Mouse (Mus musculus) cerebellum, adult 11 months (tissue): Measurements from ENCODE around the gene Igflr1.

Experiments
- DNase-seq: peaks from one replicate; pipeline ENCODE4 v3.0.0; 2022

Igflr1 gene

DNA sequence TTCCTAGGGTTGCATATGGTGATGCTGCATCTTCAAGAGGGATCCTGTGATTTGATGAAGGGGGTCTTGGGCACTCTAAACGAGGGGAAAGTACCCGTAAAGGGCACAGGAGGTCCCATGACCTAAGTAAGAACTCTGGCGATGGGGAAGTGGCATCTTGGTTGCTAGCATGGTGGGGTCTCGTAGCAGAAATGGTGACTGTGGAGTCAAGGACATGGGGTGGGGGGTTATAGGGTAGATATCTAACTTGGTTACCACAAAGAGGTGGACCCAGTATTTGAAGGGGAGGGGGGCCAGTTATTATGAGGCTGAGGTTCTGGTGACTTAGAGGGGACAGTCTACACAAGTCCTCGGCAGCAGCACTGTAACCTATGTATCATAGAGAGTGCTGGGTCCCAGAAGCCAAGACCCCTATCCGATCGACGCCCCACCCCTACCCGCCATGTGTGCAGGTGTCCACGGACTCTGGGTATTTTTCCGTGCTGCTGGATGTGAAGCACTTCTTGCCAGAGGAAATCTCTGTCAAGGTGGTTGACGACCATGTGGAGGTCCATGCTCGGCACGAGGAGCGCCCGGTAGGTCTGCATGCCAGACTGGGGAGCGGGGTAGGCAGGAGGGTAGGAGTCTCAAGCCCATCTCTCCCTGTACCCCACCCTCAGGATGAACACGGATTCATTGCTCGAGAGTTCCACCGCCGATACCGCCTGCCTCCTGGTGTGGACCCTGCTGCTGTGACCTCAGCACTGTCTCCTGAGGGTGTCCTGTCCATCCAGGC lies 11.2 kb upstream of the Igflr1 start:
- DNase-seq = no peak

DNA sequence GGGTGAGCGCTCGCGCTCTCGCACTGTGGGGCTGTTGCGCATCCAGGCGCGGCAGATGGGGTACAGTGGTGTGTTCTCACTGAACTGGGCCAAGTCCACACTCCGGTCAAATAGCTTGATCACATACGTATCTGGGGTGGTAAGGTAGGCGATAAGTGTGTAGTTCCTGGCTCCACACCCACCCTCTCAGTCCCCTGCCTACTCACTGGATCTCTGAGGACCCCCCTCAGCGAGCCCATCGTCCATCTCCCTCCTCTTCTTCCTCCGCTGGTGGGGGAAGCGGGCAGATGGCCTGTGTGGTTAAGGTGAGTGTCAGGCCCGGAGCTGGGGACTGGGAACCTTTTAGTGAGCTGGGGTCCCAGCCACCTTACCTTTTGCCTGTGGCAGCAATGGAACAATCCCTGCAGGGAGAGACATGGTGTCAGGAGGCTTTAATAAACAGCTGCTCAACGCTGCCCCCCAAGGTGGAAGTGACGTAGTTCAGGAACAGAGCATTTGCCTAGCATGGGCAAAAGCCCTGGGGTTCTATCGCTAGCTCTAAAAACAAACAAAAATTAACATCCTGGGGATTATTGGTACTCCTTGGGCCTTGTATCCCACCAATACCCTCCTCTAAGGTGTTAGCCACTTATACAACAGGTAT lies 8.2 kb upstream of the Igflr1 start:
- DNase-seq = no peak

DNA sequence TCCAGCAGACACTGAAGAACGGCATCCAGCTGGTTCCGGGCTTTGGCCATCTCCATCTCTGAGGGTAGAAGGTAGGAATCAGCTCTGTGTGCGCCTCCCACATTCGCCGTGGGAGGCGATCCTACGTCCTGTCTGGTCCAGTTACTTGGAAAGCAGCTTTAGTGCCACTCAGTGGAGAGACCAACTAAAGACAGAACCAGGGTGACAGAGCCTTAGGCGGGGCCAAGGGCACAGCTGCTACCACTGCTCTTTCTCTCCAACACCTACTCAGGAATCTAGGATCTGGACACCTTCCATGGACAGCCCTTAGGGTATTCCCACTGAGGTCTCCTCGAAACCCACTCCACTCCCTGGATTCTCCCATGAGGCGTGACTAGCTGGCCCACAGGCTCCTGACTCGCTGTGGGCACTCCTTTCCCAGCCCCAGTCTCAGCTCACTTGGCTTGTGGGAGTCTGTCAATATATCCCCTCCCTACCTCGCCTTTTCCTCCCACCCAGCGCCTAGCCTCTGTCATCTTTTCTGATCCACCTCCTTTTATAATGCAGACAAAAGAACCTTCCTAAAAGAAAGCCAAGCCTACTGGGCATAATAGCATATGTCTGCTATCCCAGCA lies 7.2 kb upstream of the Igflr1 start:
- no peak for DNase-seq

DNA sequence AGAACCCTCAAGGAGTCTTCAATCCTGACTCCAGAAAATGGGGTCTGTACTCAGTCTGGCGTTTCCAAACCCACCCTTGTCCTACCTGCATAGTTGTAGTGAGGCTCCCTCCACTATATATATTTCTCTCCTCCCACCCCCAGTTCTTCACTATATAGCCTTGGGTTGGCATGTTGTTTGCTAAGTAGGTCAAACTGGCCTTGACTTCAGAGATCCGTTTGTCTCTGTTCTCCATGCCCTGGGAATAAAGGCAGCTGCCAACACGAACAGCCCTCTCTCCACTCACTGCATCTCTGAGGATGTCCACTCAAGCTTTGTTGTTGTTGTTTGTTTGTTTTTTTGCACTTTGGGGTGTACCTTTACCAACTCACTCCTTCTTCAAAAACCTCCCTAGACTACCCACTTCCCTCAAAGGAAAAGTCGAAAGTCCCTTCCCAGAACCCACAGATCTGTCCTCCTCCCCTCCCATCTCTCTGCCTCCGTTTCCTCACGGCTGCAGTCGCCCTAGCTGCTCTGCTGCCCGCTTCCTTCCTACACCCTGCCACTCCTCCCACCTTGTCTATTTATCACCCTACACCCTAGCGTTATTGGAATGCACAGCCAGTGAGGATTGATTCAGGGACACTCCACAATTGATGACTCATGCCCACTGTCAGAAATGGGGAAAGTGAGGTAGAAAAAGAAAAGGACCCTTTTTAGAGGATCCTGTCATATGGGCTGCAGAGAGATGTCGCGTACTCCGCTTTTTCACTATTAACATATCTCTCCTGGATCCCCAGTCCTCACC lies 6.4 kb upstream of the Igflr1 start:
- no peak for DNase-seq

DNA sequence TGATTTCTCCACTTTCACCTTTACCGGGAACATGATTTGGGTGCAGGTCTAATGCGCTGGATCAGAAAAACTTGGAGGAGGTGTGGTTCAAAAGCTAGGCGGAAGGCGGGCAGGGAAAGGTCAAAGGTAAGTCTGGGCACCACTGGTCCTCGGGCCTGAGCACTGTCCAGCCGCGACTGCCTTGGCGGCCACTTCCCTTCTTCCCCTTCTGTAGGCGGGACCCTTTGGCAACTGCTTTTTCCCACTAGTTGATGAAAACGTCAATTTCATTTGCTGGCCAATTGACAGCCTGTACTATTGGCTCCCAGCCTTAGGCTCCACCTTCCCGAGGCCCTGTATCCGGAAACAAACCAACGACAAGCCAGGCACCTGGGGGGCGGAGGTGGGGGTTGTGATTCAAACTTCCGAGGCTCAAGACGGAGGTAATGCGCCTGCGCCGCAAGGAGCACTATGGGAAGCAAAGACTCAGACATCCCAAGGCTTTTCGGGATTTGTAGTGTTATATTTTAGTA lies 5.7 kb upstream of the Igflr1 start, which contains the start of gene Lin37:
Lin37 (minus strand) TSS at position 396 of the 512 bp plus-strand sequence.
- peak; percentile 99 for DNase-seq

DNA sequence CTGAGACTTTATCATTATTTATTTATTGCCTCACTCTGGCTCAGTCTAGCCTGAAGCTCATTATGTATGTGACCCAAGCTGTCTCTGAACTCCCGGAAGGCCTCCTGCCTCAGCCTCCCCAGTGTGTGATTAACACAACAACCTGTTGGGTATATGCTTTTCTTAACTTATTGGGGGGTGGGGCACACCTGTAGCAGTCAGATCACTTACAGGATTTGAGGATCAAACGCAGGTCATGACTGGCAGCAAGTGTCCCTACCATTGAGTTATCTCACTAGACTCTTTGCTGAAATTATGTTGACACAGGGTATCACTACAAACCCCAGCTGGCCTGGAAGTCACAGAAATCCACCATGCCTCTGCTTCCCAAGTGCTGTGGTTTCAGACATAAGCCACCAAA lies 4.9 kb upstream of the Igflr1 start:
- DNase-seq = no peak

DNA sequence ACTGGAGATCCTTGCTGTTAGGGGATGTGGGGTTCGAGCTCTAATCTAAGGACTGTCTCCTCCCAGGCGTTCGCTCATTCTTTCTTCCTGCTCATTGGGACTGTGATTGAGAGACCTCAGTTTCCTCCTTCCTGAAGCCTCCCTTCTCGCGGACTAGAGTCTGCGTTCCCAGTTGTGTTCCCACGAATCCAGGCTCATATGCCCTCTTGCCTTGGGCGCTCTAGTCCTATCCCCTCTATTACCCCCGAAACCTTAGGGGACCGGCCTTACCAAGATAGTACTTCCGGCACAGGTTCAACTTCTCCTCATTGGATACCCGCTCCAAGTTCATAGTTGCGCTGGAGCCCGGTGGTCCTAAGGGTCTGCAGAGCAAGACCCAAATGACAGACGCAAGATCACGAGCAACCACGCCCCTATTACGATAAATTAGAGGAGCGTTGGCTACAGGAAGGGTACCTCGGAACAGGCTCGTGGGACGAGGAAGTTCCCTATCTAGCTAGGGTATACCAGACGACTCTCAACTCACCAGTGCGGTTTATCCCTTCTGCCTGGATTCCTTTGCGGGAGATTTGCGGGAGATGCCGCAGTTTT lies 2.6 kb upstream of the Igflr1 start:
- peak; percentile 58 for DNase-seq

DNA sequence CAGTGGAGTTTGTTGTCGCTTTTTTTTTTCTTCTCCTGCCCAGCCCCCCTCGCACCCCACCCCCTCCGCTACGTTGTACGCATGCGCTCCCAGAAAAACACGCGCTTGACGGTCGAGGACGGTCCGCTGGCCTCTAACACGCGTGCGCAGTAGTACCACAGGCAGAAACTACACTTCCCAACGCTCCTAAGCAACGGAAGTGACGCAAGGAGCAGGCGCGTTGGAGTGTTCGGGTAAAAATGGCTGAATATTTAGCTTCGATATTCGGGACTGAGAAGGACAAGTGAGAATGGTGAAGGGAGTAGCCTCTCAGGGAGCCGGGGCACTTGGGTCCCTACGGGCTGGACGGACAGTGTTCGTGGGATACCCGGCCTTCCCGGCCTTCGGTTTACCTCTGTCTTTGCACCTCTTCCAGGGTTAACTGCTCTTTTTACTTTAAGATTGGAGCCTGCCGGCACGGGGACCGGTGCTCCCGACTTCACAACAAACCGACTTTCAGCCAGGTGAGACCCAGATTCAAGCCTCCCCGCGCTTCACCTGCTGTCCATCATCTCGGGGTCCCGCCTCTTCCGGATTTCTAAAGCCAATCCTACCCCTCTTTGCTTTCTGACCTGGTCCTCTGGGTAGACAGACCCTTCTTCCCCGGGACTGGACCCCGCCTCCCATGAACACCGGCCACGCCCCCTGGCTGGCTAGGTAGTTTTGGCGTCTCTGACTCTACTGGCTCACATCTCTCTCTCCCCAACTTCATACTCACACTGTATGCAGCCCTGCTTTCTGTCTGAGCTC lies 1.9 kb upstream of the Igflr1 start, which contains the start of the genes U2af1l4, Gm49396 and Psenen:
U2af1l4 (plus strand) TSS at position 185 of the 789 bp plus-strand sequence.
Gm49396 (plus strand) TSS at position 228 of the 789 bp plus-strand sequence.
Psenen (minus strand) TSS at position 511 of the 789 bp plus-strand sequence.
- peak; percentile 94 for DNase-seq

DNA sequence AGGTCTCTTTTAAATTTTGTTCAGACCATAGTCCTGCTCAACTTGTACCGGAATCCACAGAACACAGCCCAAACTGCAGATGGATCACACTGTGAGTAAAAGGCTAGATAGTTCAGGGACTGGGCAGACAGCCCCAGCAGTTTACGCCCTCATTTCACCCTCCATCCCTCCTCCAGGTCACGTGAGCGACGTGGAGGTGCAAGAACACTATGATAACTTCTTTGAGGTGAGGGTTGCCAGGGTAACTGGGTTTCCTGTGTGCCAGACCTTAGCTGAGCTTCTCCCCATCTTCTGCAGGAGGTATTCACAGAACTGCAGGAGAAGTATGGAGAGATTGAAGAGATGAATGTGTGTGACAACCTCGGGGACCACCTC lies 1.3 kb upstream of the Igflr1 start:
- DNase-seq = no peak

DNA sequence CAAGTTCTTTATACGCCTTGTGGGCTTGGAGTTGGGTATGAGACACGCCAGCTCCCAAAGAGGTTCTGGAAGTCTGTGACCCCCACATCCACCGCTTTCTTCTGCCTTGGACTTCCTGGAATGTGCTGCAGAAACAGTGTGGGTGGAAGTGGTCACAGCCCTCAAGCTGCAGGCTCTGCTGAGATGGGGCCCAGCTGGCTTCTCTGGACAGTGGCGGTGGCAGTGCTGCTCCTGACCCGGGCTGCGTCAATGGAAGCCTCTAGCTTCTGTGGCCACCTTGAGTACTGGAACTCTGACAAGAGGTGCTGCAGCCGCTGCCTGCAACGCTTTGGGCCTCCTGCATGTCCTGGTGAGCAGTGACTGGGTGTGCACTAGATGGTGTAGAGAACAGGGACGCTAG lies 806 bp downstream of the Igflr1 start:
- DNase-seq = no peak

DNA sequence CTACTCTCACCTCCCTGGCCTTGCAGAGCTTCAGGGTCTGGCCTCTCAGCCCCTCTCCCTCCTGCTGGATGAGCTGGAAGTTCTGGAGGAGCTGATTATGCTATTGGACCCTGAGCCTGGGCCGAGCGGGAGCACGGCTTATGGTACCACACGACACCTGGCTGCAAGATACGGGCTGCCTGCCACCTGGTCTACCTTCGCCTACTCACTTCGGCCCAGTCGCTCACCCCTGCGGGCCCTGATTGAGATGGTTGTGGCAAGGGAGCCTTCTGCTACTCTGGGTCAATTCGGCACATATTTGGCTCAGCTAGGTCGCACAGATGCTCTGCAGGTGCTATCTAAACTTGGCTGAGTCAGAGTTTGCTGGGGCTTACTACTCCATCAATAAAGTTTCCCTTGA lies 2.3 kb downstream of the Igflr1 start:
- no peak for DNase-seq

DNA sequence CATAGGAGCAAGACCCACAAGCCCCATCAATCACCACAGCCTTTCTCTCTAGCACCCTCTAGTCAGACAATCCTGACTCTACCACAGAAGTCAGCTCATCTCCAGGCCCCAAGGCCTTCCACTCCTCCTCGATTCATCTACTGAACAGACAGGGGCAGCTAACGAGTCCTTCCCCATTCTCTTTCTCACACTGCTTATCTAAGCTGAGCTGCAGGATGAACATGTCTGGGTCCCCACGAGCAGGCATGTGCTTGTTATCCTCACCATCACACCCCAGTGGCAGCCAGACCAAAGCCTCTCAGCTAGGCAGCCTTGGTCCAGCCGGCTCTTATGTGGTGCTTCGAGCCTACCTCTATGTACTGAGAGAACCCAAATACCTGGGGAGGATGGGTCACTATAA lies 7.2 kb downstream of the Igflr1 start:
- no peak for DNase-seq

DNA sequence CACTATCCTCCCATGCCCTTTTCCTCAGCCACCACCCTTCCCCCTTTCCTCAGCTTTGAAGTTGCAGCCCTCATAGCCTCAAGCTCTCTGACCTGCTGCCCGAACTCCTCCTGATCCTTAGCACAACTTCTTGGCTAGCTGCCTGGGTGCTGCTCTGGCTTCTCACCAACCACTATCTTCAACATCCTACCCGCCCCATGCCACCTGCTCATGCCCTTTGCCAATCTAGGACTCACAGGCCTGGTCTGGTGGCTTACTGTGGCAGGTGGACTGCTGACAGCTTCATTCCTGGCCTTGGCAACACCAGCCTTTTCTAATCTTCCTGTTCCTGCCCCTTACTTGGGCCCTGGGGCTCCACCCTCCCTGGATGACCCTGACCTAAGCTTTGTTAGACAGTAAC lies 7.7 kb downstream of the Igflr1 start:
- peak; percentile 73 for DNase-seq

DNA sequence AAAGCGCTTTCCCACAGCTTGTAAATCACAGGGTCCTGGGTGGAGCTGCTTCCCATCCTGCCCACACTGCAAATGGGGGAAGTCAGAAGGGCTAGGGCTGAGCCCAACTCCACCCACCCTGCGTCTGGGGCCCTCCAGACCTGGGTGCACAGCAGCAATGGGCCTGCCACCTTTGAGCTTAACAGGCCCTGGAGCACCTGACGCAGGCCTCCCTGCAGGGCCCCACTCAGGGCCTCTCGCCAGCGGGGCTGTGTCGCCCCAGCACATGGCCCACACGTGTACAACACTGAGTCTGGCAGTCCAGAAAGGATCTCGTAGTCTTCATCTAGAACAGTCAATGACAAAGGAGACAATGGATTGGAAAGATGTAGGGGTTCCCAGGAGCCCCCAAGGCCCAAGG lies 14.7 kb downstream of the Igflr1 start:
- DNase-seq = no peak

DNA sequence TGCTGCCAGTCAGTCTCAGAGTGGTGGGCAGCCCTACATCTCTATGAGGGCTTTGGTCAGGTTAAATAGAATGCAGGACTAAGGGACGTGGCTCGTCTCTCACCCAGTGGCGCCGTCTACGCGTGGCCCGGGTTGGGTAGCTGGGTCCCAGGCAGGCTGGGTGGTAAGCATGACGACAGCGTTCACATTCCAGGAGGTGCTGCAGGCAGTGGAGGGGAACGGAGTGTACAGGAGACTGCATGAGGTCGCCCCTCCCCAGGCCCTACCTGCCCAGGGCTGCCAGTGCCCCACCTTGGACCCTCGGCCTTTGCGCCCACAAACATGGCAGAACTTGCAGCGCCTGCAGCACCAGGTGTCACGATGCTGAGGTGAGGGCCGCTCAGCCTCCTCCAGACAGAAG lies 16.3 kb downstream of the Igflr1 start:
- DNase-seq = peak; percentile 16

DNA sequence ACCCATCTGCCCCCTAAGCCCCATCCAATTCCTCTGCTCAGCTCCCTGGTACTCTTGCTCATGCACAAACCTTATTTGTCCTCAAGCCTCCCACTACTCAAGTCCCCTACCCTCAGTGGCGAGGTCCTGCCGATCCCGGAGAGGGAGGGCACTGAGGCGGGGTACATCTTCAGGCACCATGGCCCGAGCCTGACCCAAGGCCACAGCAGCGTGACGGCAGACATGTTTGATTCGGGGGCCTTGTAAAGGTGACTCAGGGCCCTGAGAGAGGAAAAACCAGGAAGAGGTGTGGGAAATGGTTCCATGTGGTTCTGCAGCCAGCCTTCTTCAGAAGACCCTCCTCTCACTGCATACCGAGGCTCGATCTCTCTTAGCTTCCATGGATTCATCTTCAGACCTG lies 19.1 kb downstream of the Igflr1 start:
- DNase-seq = peak; percentile 11

DNA sequence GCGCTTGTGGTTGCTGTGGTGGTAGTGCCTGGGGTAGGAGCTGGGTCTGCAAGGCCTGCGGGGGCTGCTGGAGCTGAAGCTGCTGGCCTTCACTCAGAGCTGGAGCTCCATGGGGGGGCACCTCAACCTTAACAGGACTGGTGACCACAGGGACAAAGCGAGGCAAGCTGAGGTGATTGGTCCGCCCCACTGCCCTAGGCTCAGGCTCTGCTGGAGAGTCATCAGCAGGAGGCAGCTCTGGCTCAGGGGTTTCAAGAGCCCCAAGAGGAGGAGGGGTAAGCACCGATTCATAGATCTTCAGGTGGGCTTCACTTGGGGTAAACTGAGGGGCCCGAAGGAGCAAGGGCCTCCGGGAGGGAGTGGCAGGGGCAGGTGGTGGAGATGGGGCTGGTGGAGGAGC lies 19.9 kb downstream of the Igflr1 start:
- peak; percentile 18 for DNase-seq

DNA sequence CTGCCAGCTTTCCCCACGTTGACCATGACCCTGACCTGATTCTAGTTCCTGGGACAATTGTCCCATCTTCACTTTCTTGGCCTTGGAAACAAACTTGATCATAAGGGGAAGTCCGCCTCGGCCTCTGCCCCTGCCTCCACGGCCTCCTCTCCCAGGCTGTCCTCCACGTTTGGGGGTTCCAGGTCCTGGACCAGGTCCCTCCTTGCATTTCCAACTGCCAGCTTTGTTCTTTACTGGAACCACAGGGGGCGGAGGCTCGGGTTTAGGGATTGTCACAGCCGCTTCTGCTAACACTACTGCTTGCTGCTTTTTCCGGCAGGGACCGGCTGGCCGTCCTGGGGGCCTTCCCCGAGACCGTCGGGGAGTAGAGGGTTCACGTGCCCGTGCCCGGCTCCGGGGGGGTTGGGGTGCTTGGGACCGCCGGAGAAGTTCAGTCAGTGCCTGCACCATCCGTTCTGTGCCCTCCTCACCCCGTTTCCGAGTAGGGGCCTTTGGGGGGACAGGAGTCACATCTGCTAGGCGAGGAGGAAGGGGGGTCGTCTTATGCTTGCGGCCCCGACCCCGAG lies 21.3 kb downstream of the Igflr1 start:
- DNase-seq = peak; percentile 42

DNA sequence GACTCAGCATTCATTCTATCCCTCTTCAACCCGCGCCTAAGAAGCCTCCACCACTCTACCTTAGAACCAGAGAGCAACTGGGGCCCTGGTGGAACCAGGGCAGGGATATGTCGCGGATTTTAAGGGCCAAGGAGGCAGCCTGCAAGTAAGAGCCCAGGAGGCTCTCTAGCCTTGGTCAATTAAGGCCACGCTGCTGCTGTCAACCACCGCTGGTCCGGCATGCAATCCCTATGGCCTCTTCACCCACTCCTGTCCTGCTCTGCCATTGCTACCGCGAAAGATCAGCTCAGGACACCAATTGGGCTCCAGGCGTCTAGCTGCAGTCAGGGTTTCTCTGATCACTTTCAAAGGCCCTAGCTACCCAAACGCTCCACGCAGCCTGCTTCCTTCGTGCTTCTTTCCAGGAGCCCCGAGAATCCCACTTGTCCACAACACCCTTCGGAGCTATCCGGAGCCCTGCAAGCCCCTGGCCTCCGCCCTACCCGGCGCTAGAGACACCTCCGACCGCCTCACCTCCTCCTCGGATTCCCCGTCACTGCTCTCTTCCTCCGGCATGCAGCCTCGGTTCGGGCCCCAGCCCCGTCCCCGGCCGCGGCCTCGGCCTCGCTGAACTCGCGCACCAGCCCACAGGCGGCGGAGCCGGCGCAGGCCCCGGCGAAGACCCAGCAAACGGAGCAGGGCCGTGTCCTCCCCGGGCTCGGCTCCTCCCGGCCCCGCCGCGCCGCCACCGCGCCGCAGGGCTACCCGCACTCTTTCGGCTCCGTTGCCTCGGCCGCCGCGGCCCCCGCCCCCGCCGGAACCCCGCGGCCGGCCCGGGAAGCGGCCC lies 22.8 kb downstream of the Igflr1 start:
- DNase-seq = no peak
